Mouse (Mus musculus) lung, postnatal 25 days (tissue): ENCODE measurements at regions not wholly inside any gene's neighbourhood (a gene's known extent, or its start where the extent isn't known, plus 50 kb on each side); places are given as distances from the start of the nearest gene placed in this dataset.

Experiments
- DNase-seq: peaks from one replicate; pipeline ENCODE4 v3.0.0; 2022; ENCODE audit warnings: low spot score

GRCm38 (mm10) chr10:21831002-21831696 is 50.8 kb upstream of the Sgk1 start:
- no peak for DNase-seq
